Mouse (Mus musculus): ENCODE data around the gene Cd59b.

GRCm38 (mm10) chr2:104082474-104082873 is 12.8 kb downstream of the Cd59b start:
- TF ChIP-seq POLR2A (IDR thresholded peaks at IDR 0.05; ENCODE audit: borderline replicate concordance, control insufficient read depth, low read depth, low read length): no peak
- TF ChIP-seq CTCF (IDR thresholded peaks at IDR 0.05; ENCODE audit: control insufficient read depth, insufficient read depth, low read length): no peak
